Mouse (Mus musculus) megakaryocyte, adult 5-6 weeks (primary cell): Measurements from ENCODE around the gene Kcnip3. TPM values are rescaled to one million over a fixed set of nuclear protein-coding genes. Genes with fewer than 3 reads are reported as not detected.

Experiments
- ATAC-seq: 2 replicates; pipeline ENCODE4 v1.8.0; 2016; ENCODE audit warnings: mild to moderate bottlenecking, inconsistent platforms; ENCODE audit not compliant: poor library complexity, severe bottlenecking
- total RNA-seq, 2 experiments: library from RNA; stranded (forward) in 1 of 2; stranded (reverse) in 1 of 2; fragments of 153-499, 151-499 nt in 1 of 2; fragments of 221-1000, 200-1000 nt in 1 of 2; gene quantifications; 2 replicates each; pipeline versions ENCODE4 v1.2.3 to v1.2.4; 2015 to 2017

Gene Kcnip3
- total RNA-seq, 2 experiments from 2014 or later, result 0.62 to 3.5 TPM

DNA sequence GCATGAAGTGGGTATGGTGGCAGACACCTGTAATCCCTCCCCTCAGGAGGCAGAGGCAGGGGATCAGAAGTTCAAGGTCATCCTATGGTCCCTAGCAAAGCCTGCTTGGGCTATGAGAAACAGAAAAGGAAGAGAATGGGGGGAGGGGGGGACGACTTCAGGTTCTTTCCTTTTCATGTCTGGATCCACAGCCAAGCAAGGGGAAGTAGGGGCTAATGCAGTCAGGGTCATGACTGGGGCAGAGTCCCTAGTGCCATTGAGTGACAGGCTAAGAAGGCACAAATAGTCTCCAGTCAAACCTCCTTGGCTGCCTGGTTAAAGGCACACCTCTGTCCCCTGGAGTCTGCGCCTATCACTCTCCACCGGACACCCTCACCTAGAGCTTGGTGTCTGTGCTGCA is 3.1 kb downstream of the Kcnip3 start:
- peak; percentile 53 for ATAC-seq

- peak; percentile 21 for ATAC-seq
Observed at GRCm38 (mm10) chr2:127518273-127518672, 3.6 kb downstream of the Kcnip3 start.

DNA sequence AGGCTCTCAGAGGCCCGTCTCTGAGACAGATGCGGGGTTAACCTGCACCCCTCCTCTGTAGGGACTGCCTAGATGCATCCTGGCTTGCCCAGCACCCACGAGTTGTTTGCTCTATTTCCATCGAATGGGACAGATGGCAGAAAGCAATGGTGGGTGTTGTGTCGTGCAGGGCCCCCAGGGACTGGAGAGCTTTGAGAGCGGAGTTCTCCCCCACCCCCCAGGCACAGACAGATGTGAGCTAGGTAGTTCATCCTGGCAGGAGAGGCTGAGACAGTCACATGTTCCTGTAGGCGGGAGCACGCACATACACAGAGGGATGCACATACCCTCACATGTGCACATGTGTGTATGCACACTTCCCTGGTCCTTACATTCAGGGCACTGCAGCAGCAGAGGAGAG is 4.8 kb downstream of the Kcnip3 start:
- no peak for ATAC-seq

DNA sequence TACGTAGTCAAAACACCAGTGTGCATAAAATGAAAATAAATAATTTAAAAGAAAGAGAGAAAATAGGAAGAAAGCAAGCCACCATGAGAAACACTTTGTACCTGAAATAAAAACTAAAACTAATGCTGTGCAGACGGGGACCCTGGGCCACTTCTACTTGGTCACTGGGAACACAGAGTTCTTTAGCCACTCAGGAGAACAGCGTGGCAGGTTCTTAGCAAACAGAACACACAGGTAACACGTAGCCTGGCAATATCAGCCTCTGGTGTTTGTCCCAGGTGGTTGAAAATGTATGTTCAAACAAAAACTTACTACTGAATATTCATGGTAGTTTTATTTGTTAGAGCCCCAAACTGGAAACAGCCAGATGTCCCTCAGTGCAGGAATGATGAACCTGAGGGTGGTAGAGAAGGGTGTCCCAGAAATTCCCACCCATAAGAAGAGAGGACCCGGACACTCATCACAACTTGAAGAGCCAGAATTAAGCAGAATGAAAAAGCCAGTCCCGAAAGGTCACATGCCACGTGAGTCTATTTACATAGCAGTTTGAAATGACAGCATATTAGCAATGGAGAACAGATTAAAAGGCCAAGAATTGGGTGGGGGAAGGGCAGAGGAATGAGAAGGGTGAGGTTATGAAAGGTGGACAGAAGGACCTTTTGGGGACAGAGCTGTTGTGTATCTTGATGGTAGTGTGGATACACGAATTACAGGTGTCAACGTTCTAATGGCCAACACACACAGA is 7.3 kb downstream of the Kcnip3 start:
- no peak for ATAC-seq

- ATAC-seq, result no peak
Observed at GRCm38 (mm10) chr2:127513244-127513643, 8.7 kb downstream of the Kcnip3 start.

DNA sequence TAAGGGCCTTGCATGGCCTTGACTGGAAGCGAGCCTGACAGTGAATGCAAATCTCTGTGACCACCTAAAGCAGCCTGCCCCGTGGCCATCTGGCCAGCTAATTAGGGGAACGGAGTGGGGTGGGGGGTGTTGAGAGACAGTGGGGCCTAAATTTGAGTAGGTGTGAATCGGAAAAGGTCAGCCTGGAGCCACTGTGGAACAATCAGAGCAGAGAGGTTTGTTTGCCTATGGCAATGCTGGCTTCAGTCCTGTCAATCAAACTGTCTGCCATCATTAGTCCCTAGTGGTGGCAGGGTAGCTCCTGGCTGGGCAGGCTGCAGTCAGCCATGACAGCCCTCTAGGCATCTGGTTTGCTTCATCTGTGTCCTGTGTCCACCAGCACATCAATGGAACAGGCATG is 10.5 kb downstream of the Kcnip3 start:
- ATAC-seq, result no peak

GRCm38 (mm10) chr2:127507967-127508660 is 13.8 kb downstream of the Kcnip3 start:
- no peak for ATAC-seq

DNA sequence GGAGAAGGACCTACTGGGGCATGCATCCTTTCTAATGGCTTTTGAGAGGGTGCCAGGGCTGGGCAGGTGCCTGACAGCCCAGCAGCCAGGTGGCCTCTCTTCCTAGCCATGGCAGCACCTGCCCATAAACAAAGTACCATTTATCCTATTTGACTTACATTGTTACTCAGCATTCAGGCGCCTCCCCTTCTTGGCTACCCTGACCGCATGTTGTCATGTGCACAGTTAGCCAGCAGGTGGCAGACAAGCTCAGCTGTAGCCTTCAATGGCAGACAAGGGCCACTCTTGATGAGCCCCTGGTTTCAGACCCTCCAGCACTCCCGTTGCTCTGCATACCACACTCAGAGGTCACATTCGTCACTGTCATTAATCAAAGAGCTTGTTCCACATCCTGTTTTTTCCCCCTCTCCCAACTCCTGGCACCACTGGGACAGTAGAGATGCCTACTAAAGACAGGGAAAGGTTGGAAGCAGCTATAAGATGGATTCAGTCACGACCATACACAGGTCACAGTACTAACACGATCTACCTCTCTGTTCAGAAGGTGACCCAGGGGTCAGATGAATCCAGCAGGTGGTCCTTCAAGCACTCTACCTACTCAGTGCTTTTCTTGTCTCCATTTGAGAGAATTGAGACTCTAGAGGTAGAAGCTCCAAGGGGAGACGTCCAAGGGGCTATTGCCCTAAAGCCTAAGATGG is 14.7 kb downstream of the Kcnip3 start:
- peak; percentile 78 for ATAC-seq

DNA sequence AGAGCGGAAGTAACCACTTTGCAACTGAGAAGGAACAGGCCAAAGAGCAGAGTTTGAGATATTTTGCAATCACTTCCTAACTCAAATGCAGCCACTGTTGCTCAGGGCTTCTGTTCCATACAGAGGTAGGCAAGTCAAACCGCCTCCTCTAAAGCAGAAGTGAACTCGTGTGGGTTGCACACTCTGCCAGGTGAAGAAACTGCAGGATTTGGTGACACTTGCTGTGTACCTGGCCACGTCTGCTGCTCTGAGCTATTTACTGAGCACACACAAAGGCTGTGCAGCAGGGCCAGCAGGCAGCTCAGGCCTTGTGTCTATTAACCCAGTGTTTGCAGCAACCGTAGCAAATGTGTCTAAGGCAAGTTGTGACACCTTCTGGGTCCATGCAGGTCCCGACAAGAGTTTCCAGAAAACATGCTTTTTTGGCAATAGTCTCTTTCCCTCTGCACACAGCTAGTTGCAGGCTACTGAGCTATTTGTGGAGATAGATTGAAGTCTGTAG is 15.7 kb downstream of the Kcnip3 start:
- ATAC-seq, result peak; percentile 74

DNA sequence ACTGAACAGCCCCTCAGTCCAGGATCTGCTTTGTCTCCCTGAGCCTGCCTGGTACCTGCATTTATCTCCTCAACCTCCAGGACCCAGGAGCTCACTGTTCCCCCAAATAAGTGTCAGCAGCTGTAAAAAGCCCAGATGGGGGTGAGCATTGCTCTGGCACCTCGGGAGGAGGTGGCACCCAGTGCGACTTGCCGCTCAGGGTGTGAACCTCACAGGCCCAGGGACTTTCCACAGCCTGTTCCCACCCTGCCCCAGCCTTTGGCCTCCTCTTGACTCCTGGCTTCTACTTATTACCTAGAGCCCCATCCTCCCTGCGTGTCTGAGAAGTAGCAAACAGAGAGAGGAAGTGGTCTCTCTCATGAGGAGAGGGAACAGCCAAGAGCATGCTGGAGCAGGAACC is 16.7 kb downstream of the Kcnip3 start:
- peak; percentile 38 for ATAC-seq

DNA sequence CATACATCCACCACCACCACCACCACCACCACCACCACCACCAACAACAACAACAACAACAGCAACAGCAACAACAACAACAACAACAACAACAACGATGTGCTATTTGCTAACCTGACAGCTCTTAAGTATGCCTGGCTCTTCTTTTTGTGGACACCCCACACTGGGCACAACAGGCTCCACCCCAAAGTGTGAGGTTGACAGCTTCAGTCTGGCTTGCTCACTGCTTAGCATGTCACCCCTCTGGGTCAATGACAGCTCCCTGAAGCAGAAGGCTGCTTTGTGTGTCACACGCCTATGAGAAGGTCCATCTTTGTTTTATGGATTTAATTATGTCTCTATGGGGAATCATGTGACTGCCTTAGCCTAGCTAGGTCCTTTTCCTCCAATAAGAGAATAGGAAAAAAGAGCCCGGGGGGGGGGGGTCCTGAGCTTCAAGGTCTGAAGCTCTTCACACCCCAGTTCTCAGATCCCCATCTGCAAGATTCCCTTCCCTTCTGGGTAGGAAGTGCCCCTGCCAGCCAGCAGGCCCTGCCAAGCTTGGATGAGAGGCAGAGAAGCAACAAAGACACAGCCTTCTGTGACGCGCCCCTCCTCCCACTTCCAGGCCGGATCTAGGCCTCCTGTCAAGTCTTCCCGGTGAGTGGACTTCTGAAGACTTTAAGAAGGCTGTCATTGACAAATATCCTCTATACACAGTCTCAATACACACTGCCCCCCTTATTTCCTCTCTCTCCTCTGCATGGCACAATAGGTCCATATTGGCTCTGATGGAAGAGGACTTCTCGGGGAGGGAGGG is 17.9 kb downstream of the Kcnip3 start:
- no peak for ATAC-seq

GRCm38 (mm10) chr2:127501061-127501460 is 20.8 kb downstream of the Kcnip3 start:
- peak; percentile 38; the same call in 1 of the 2 replicates for ATAC-seq

- no peak for ATAC-seq
Observed at GRCm38 (mm10) chr2:127498750-127499149, 23.1 kb downstream of the Kcnip3 start.

DNA sequence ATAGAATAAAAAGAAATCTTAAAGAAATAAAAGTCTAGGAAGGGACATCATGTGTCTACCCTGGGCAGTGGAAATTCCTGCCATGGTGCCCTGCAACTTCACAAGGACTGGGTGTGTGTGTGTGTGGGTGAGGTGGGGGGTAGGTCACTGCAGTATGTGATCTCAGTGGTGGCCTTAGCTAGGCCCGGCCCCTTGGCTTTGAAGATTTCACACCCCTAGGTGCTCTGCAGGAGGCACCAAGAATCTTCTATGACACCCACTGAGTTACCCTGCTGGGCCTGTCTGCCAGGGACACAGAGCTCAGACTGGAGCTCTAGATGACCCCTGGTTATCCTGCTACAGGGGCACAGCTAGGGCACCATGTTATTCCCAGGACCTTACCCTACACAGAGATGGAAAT is 25.6 kb downstream of the Kcnip3 start:
- peak; percentile 39; the same call in 1 of the 2 replicates for ATAC-seq

DNA sequence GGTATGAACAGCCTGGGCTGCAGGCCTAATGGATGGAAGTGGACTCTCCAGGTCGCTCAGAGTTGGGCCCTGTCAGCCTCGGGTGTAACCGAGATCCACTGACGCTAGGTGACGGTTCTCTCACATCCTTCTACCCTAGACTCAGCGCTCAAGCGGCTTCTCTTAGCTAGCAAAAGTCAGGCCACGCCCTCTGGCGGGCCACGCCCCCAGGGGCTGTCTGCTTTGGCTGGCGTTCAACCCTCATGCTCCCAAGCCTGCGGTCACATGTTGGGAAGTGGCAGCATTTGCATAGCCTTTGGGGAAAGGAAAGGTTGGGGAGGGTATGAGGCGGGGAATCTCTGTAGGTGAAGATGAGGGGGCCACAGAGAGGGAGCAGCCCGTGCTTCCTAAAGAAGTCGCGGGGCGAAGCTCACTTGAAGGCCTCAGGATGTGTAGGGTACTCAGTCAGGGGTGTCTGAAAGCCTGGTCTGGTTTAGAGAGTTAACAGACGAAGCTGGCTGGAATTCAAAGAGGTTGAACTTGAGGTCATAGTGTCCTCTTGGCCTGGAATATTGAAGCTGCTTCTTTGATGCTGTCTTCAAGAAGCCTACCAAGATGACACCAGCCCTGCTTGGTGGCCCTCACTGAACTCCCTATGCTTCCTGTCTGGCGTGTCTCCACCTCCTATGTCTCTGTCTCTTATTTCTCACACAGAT is 37.3 kb downstream of the Kcnip3 start:
- ATAC-seq, result peak; percentile 60

DNA sequence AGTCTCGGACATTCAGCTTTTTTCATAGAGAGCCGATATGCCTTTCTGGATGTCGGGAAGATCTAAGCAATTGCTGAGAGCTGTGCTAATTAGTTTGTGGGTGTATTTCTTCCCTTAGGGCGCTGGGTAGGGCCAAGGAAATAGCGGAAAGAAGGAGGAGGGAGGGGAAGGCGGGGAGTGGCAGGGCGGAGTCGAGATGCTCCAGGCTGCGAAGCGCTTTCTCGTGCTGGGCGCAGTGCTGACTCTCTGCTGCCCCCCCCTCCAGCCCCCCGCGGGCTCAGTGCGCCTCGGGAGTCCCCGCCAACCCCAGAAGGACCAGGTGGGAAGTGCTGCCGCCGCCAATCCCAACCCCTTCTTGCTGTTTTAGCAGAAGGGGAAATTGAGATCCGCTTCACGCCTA is 38.9 kb downstream of the Kcnip3 start:
- peak; percentile 44; the same call in 1 of the 2 replicates for ATAC-seq

- peak; percentile 53 for ATAC-seq
Observed at GRCm38 (mm10) chr2:127482533-127482911, 39.4 kb downstream of the Kcnip3 start.

DNA sequence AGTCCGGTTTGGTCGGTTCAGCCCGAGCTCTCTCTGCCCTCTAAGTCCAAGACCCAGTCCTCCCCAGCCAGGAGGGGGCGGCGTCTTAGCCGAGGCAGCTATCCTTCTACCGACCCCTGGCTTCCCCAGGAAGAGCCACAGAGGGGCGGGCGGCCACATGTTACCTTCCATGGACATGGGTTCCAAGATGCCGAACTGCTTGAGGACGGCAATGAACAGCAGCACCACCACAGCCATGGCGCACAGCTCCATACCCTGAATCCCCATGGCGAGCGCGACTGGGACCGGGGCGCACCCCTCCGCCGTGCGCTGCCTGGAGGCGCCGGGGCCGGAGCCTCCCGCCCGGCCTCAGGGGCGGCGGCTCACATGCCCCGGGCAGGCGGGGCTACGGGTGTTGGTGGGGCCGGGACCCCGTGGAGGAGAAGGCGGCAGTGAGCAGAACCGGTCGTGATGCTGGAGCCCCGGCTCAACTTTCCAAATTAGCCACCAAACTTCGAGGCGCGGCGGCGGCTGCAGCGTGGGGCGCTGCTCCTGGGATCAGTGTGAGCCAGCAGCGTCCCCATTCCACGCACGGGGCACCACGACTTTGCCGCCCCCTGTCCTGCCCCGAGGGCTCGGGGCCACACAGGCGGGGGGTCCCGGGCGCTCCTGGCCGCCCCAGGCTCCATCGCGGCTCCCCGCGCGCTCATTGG is 39.9 kb downstream of the Kcnip3 start:
- no peak for ATAC-seq

DNA sequence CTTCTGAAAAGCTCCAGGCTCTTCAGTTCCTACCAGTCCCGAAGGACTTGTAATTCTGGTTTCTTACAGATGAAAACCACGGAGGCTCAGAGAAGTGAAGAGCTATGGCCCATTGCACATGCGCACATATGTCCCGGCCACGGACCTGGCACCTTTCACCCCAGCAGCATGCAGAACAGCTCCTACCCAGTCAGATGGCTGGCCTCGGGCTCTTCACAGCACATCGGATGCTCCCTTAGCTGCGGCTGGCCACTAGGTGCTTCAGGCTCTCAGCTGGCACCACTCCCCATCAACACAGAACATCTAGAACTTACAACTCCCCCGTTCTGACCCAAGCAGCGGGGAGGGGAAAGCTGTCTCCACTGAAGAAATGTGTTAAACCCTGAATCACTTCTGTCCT is 42.1 kb downstream of the Kcnip3 start:
- ATAC-seq, result no peak

GRCm38 (mm10) chr2:127479210-127479609 is 42.7 kb downstream of the Kcnip3 start:
- ATAC-seq, result no peak
